ENCODE assay signal across 18 mouse cellular contexts in genomic region chr7:38104097-38104496, GRCm38 (mm10). TPM values are rescaled to one million over a fixed set of nuclear protein-coding genes. Genes with fewer than 3 reads are reported as not detected.
DNase-seq lines count a peak whose midpoint lies in the region; ATAC-seq lines count a peak whose summit lies in the region.
"Had no signal": no experiment of that assay in that cellular context is flagged by ENCODE, and none has a peak within 500 bp of the region (broad histone marks: within the 10 kb centered on the region; RNA-seq: fewer than 3 reads in every experiment).

No protein-coding gene starts in this region.

- DNase-seq in T-cell, adult 2 months (ENCODE audit: low spot score) = peak; percentile 62
- peak; percentile 68 for DNase-seq in thymus, postnatal 25 days
- DNase-seq in left cerebral cortex, adult 11 months (ENCODE audit: low spot score) = no peak
- DNase-seq in cerebellum, postnatal 14 days = no peak
- no peak for DNase-seq in kidney, adult 11 months
- DNase-seq: adrenal gland, adult 2 months; heart, adult 2 months; heart, postnatal 36 days; kidney, postnatal 36 days; retina, postnatal 1 day had no signal

- peaks cover 37% of the 10 kb centered on the region for H3K36me3 ChIP-seq in forebrain, embryonic 13.5 days (ENCODE audit: poor library complexity, severe bottlenecking)
- H3K36me3 ChIP-seq in forebrain, embryonic 15.5 days = peaks cover 2% of the 10 kb centered on the region; the same call in 1 of the 2 replicates
- H3K36me3 ChIP-seq in liver, embryonic 16.5 days (ENCODE audit: control insufficient read depth, insufficient read depth) = peaks cover 46% of the 10 kb centered on the region
- H3K36me3 ChIP-seq: midbrain, embryonic 15.5 days had no signal

- H3K4me1 ChIP-seq in forebrain, embryonic 13.5 days = peaks cover 34% of the 10 kb centered on the region
- H3K4me1 ChIP-seq in forebrain, embryonic 15.5 days = peaks cover 12% of the 10 kb centered on the region
- H3K4me1 ChIP-seq in liver, embryonic 16.5 days (ENCODE audit: control insufficient read depth, low read depth, low read length) = peaks cover 36% of the 10 kb centered on the region

- H3K4me3 ChIP-seq in forebrain, embryonic 13.5 days = no peak overlapping the region
- H3K4me3 ChIP-seq in forebrain, embryonic 15.5 days = no peak overlapping the region
- H3K4me3 ChIP-seq in liver, embryonic 16.5 days (ENCODE audit: low read depth, low read length) = peak overlapping the region; percentile 91
- H3K4me3 ChIP-seq: heart, adult 2 months; limb, embryonic 15.5 days; midbrain, embryonic 15.5 days; neural tube, embryonic 13.5 days; stomach, embryonic 15.5 days had no signal

- 0 out of 2 replicates have a peak overlapping the region, but pooled peaks have one; percentile 12 for H3K9ac ChIP-seq in forebrain, embryonic 13.5 days
- H3K9ac ChIP-seq in forebrain, embryonic 15.5 days (replicated peaks) = no peak overlapping the region
- 0 out of 2 replicates have a peak overlapping the region, but pooled peaks have one; percentile 15 for H3K9ac ChIP-seq in liver, embryonic 16.5 days (ENCODE audit: low read depth, low read length)
- H3K9ac ChIP-seq: limb, embryonic 15.5 days; midbrain, embryonic 15.5 days; neural tube, embryonic 13.5 days; stomach, embryonic 15.5 days had no signal

- H3K4me2 ChIP-seq in forebrain, embryonic 13.5 days = no peak overlapping the region
- no peak overlapping the region for H3K4me2 ChIP-seq in forebrain, embryonic 15.5 days (replicated peaks)
- peak overlapping the region; percentile 97 for H3K4me2 ChIP-seq in liver, embryonic 16.5 days (ENCODE audit: low read depth, low read length)
- H3K4me2 ChIP-seq: limb, embryonic 15.5 days; midbrain, embryonic 15.5 days; neural tube, embryonic 13.5 days; stomach, embryonic 15.5 days had no signal

- ATAC-seq in forebrain, embryonic 13.5 days = no peak
- ATAC-seq in forebrain, embryonic 15.5 days (replicated peaks) = no peak
- ATAC-seq in liver, embryonic 16.5 days (ENCODE audit: low read depth) = no peak
- ATAC-seq: midbrain, embryonic 15.5 days had no signal

- H3K9me3 ChIP-seq in forebrain, embryonic 13.5 days (replicated peaks) = no peaks in the 10 kb centered on the region
- no peaks in the 10 kb centered on the region for H3K9me3 ChIP-seq in forebrain, embryonic 15.5 days
- H3K9me3 ChIP-seq in liver, embryonic 16.5 days (replicated peaks; ENCODE audit: control insufficient read depth, low read length) = no peaks in the 10 kb centered on the region
- H3K9me3 ChIP-seq: limb, embryonic 15.5 days; midbrain, embryonic 15.5 days; neural tube, embryonic 13.5 days; stomach, embryonic 15.5 days had no signal

- H3K27me3 ChIP-seq in forebrain, embryonic 13.5 days = peaks cover 3% of the 10 kb centered on the region; the same call in 1 of the 2 replicates
- H3K27me3 ChIP-seq in forebrain, embryonic 15.5 days = no peaks in the 10 kb centered on the region
- no peaks in the 10 kb centered on the region for H3K27me3 ChIP-seq in liver, embryonic 16.5 days (ENCODE audit: control insufficient read depth, insufficient read depth, low read depth, low read length)
- H3K27me3 ChIP-seq: limb, embryonic 15.5 days; stomach, embryonic 15.5 days had no signal

- H3K27ac ChIP-seq in forebrain, embryonic 13.5 days = peak overlapping the region; percentile 19; the same call in 1 of the 2 replicates
- H3K27ac ChIP-seq in forebrain, embryonic 15.5 days (replicated peaks) = no peak overlapping the region
- H3K27ac ChIP-seq in liver, embryonic 16.5 days (ENCODE audit: low read length) = peak overlapping the region; percentile 4; the same call in 1 of the 2 replicates
- H3K27ac ChIP-seq: heart, adult 2 months; limb, embryonic 15.5 days; macrophage; midbrain, embryonic 15.5 days; neural tube, embryonic 13.5 days; stomach, embryonic 15.5 days had no signal

- 51% methylated on average over 5 of the region's 5 CpGs for WGBS in forebrain, embryonic 13.5 days
- 52% methylated on average over 5 of the region's 5 CpGs for WGBS in forebrain, embryonic 15.5 days
- WGBS in liver, embryonic 16.5 days (ENCODE audit: insufficient replicate concordance) = 76% methylated on average over 5 of the region's 5 CpGs

RNA-seq across cellular contexts. Expression of gene Ccne1, which starts 3.2 kb away (rescaled TPM):
- polyA plus RNA-seq in forebrain, embryonic 13.5 days (2015; fragmentation: Nextera tagmentation; extraction: Ambion mirVana) = 25.9 and 31.9 TPM in 2 replicates
- polyA plus RNA-seq in forebrain, embryonic 15.5 days (2015; fragmentation: Nextera tagmentation; extraction: Ambion mirVana) = 13.9 and 16.4 TPM in 2 replicates
- 59.0 and 68.6 TPM in 2 replicates for polyA plus RNA-seq in liver, embryonic 16.5 days (2015; fragmentation: Nextera tagmentation; extraction: Ambion mirVana)

Comparison
In these comparisons a context has a peak if more than half of its experiments do, and no peak if none do; other contexts are left out.
1. DNase-seq: peak in T-cell, adult 2 months (single experiment) and thymus, postnatal 25 days (single experiment); none in left cerebral cortex, adult 11 months (single experiment), cerebellum, postnatal 14 days (0 of 2) and kidney, adult 11 months (single experiment).